Mouse (Mus musculus): Measurements from ENCODE around the gene Gm13285. TPM values are rescaled to one million over a fixed set of nuclear protein-coding genes. Genes with fewer than 3 reads are reported as not detected.
"Not testable (repeated sequence)": the region's sequence is repeated elsewhere in the genome, so short reads cannot be mapped to it uniquely, and the experiment has no call there.

Gm13285 gene
- polyA plus RNA-seq, 1 experiment from 2014 or later, result 1.1 TPM

GRCm38 (mm10) chr4:88785409-88785808, 14.1 kb upstream of the Gm13285 start, which contains the start of gene Gm13276:
Gene Gm13276 (plus strand): TSS chr4:88785709.
- H3K9ac ChIP-seq (ENCODE audit: low read length); H3K4me3 ChIP-seq (ENCODE audit: low read depth, low read length); H3K9me3 ChIP-seq (ENCODE audit: control insufficient read depth, low read length); H3K4me2 ChIP-seq (ENCODE audit: low read length); DNase-seq (ENCODE audit: low spot score); H3K4me1 ChIP-seq (replicated peaks; ENCODE audit: control insufficient read depth, insufficient read depth, low read length); H3K27me3 ChIP-seq (replicated peaks; ENCODE audit: control insufficient read depth, insufficient read depth, low read length); ATAC-seq (replicated peaks; ENCODE audit: low FRiP score, low TSS enrichment, low read depth); H3K27ac ChIP-seq (ENCODE audit: low read depth); H3K36me3 ChIP-seq (ENCODE audit: control insufficient read depth, insufficient read depth, low read length): not testable (repeated sequence)
- no CpG with 5 or more reads among the region's 27 CpGs for WGBS

GRCm38 (mm10) chr4:88788402-88788801, 11.1 kb upstream of the Gm13285 start, which contains the start of gene Gm13277:
Gene Gm13277 (plus strand): TSS chr4:88788632.
- not testable (repeated sequence) for H3K27ac ChIP-seq (ENCODE audit: low read depth); ATAC-seq (replicated peaks; ENCODE audit: low FRiP score, low TSS enrichment, low read depth); H3K27me3 ChIP-seq (replicated peaks; ENCODE audit: control insufficient read depth, insufficient read depth, low read length); H3K4me1 ChIP-seq (replicated peaks; ENCODE audit: control insufficient read depth, insufficient read depth, low read length); H3K9ac ChIP-seq (ENCODE audit: low read length); H3K9me3 ChIP-seq (ENCODE audit: control insufficient read depth, low read length); H3K4me2 ChIP-seq (ENCODE audit: low read length); DNase-seq (ENCODE audit: low spot score); H3K36me3 ChIP-seq (ENCODE audit: control insufficient read depth, insufficient read depth, low read length); H3K4me3 ChIP-seq (ENCODE audit: low read depth, low read length)
- 0% methylated on average over 3 of the region's 28 CpGs for WGBS

DNA sequence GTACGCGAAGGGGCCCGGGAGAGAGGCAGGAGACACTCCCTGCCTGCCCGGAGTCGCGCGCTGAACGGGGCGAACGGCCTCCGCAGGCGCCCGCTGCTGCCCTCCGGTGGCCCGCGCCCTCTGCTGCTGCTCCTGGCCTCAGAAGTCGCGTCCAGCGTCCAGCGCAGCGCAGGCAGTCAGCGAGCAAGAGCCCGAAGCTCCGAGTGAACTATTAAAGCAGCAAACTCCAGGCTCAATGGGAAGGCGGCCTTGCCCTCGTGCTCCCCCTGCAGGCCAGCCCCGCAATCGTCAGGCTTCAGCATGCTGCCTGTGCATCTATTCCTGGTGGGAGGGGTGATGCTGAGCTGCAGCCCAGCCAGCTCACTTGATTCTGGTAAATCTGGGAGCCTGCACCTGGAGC, 8.2 kb upstream of the Gm13285 start, which contains the start of gene Gm13278:
TSS of gene Gm13278 (plus strand) at position 301 of the 400 bp plus-strand sequence.
- not testable (repeated sequence) for DNase-seq (ENCODE audit: low spot score); H3K27ac ChIP-seq (ENCODE audit: low read depth); H3K4me1 ChIP-seq (replicated peaks; ENCODE audit: control insufficient read depth, insufficient read depth, low read length); H3K9me3 ChIP-seq (ENCODE audit: control insufficient read depth, low read length); H3K36me3 ChIP-seq (ENCODE audit: control insufficient read depth, insufficient read depth, low read length); ATAC-seq (replicated peaks; ENCODE audit: low FRiP score, low TSS enrichment, low read depth); H3K4me2 ChIP-seq (ENCODE audit: low read length); H3K27me3 ChIP-seq (replicated peaks; ENCODE audit: control insufficient read depth, insufficient read depth, low read length); H3K9ac ChIP-seq (ENCODE audit: low read length); H3K4me3 ChIP-seq (ENCODE audit: low read depth, low read length)
- WGBS, result no CpG with 5 or more reads among the region's 28 CpGs

DNA sequence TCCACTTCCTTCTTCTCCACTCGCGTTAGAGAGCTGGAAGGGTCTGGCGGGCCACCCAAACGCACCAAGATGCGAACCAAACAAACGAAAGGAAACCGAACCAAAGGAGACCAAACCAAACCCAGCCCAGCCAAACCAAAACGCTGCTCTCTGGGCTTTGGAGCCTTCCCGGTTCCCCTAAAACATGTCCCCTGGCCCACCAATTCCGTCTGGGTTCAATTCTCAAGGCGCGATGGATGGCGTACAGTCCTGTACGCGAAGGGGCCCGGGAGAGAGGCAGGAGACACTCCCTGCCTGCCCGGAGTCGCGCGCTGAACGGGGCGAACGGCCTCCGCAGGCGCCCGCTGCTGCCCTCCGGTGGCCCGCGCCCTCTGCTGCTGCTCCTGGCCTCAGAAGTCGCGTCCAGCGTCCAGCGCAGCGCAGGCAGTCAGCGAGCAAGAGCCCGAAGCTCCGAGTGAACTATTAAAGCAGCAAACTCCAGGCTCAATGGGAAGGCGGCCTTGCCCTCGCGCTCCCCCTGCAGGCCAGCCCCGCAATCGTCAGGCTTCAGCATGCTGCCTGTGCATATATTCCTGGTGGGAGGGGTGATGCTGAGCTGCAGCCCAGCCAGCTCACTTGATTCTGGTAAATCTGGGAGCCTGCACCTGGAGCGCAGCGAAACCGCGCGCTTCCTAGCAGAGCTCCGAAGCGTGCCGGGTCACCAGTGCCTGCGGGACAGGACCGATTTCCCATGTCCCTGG, 5.4 kb upstream of the Gm13285 start, which contains the start of gene Gm13275:
TSS of gene Gm13275 (plus strand) at position 552 of the 740 bp plus-strand sequence.
- H3K4me2 ChIP-seq (ENCODE audit: low read length); ATAC-seq (replicated peaks; ENCODE audit: low FRiP score, low TSS enrichment, low read depth); H3K4me1 ChIP-seq (replicated peaks; ENCODE audit: control insufficient read depth, insufficient read depth, low read length); H3K27me3 ChIP-seq (replicated peaks; ENCODE audit: control insufficient read depth, insufficient read depth, low read length); H3K4me3 ChIP-seq (ENCODE audit: low read depth, low read length); H3K27ac ChIP-seq (ENCODE audit: low read depth); DNase-seq (ENCODE audit: low spot score); H3K9ac ChIP-seq (ENCODE audit: low read length); H3K9me3 ChIP-seq (ENCODE audit: control insufficient read depth, low read length); H3K36me3 ChIP-seq (ENCODE audit: control insufficient read depth, insufficient read depth, low read length): not testable (repeated sequence)
- 0% methylated on average over 9 of the region's 52 CpGs for WGBS

- WGBS, result no CpG with 5 or more reads among the region's 28 CpGs
- not testable (repeated sequence) for H3K36me3 ChIP-seq (ENCODE audit: control insufficient read depth, insufficient read depth, low read length); H3K27ac ChIP-seq (ENCODE audit: low read depth); H3K4me3 ChIP-seq (ENCODE audit: low read depth, low read length); H3K4me1 ChIP-seq (replicated peaks; ENCODE audit: control insufficient read depth, insufficient read depth, low read length); H3K9ac ChIP-seq (ENCODE audit: low read length); ATAC-seq (replicated peaks; ENCODE audit: low FRiP score, low TSS enrichment, low read depth); H3K9me3 ChIP-seq (ENCODE audit: control insufficient read depth, low read length); H3K4me2 ChIP-seq (ENCODE audit: low read length); DNase-seq (ENCODE audit: low spot score); H3K27me3 ChIP-seq (replicated peaks; ENCODE audit: control insufficient read depth, insufficient read depth, low read length)
These were observed 2.4 kb upstream of the Gm13285 start, which contains the start of gene Gm13279 for GRCm38 (mm10) chr4:88797097-88797496. Gene Gm13279 (plus strand): TSS chr4:88797397.

DNA sequence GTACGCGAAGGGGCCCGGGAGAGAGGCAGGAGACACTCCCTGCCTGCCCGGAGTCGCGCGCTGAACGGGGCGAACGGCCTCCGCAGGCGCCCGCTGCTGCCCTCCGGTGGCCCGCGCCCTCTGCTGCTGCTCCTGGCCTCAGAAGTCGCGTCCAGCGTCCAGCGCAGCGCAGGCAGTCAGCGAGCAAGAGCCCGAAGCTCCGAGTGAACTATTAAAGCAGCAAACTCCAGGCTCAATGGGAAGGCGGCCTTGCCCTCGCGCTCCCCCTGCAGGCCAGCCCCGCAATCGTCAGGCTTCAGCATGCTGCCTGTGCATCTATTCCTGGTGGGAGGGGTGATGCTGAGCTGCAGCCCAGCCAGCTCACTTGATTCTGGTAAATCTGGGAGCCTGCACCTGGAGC, 3.5 kb downstream of the Gm13285 start, which contains the start of gene Gm13287:
TSS of gene Gm13287 (plus strand) at position 301 of the 400 bp plus-strand sequence.
- not testable (repeated sequence) for H3K4me3 ChIP-seq (ENCODE audit: low read depth, low read length); DNase-seq (ENCODE audit: low spot score); H3K4me1 ChIP-seq (replicated peaks; ENCODE audit: control insufficient read depth, insufficient read depth, low read length); H3K4me2 ChIP-seq (ENCODE audit: low read length); H3K9me3 ChIP-seq (ENCODE audit: control insufficient read depth, low read length); H3K27me3 ChIP-seq (replicated peaks; ENCODE audit: control insufficient read depth, insufficient read depth, low read length); H3K36me3 ChIP-seq (ENCODE audit: control insufficient read depth, insufficient read depth, low read length); H3K27ac ChIP-seq (ENCODE audit: low read depth); H3K9ac ChIP-seq (ENCODE audit: low read length); ATAC-seq (replicated peaks; ENCODE audit: low FRiP score, low TSS enrichment, low read depth)
- no CpG with 5 or more reads among the region's 29 CpGs for WGBS

DNA sequence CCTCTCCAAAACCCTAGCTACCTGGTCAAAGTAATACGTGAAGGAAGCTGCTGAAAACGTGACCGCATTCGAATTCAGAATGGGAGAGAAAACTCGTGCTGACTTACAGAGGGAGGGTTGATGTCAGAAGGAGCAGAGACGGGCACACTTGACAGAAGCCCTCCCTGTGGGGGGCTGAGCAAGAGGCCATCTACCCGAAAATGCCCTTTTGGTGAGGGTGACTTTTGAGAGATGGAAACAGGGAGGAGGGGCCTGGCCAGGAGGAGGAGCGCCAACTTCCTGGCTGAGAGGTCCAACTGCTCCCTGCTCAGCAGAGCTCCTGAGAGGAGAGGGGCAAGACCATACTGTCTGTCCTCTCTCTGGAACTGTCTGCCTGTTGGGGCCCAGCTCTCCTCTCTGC, 5.8 kb downstream of the Gm13285 start, which contains the start of gene Gm13288:
TSS of gene Gm13288 (plus strand) at position 301 of the 400 bp plus-strand sequence.
- H3K36me3 ChIP-seq (ENCODE audit: control insufficient read depth, insufficient read depth, low read length); H3K27me3 ChIP-seq (replicated peaks; ENCODE audit: control insufficient read depth, insufficient read depth, low read length); H3K4me3 ChIP-seq (ENCODE audit: low read depth, low read length); H3K9me3 ChIP-seq (ENCODE audit: control insufficient read depth, low read length); H3K9ac ChIP-seq (ENCODE audit: low read length); DNase-seq (ENCODE audit: low spot score); H3K4me2 ChIP-seq (ENCODE audit: low read length); H3K4me1 ChIP-seq (replicated peaks; ENCODE audit: control insufficient read depth, insufficient read depth, low read length); ATAC-seq (replicated peaks; ENCODE audit: low FRiP score, low TSS enrichment, low read depth); H3K27ac ChIP-seq (ENCODE audit: low read depth): not testable (repeated sequence)
- no CpG with 5 or more reads among the region's 8 CpGs for WGBS

GRCm38 (mm10) chr4:88805761-88806160, 6.3 kb downstream of the Gm13285 start:
- not testable (repeated sequence) for ATAC-seq (replicated peaks; ENCODE audit: low FRiP score, low TSS enrichment, low read depth); H3K27ac ChIP-seq (ENCODE audit: low read depth); H3K27me3 ChIP-seq (replicated peaks; ENCODE audit: control insufficient read depth, insufficient read depth, low read length); H3K9ac ChIP-seq (ENCODE audit: low read length); H3K4me1 ChIP-seq (replicated peaks; ENCODE audit: control insufficient read depth, insufficient read depth, low read length); H3K36me3 ChIP-seq (ENCODE audit: control insufficient read depth, insufficient read depth, low read length); H3K4me2 ChIP-seq (ENCODE audit: low read length); H3K9me3 ChIP-seq (ENCODE audit: control insufficient read depth, low read length); H3K4me3 ChIP-seq (ENCODE audit: low read depth, low read length); DNase-seq (ENCODE audit: low spot score)
- 1% methylated on average over 9 of the region's 34 CpGs for WGBS

All from intestine, embryonic 14.5 days (tissue).